Mouse (Mus musculus): ENCODE measurements around the gene Polr3b.
A peak's percentile ranks its signal among the peaks of the same experiment; 100 is the strongest.

The Polr3b gene

GRCm38 (mm10) chr10:84610783-84611182, 11.3 kb upstream of the Polr3b start:
- no peak for DNase-seq (ENCODE audit: low spot score)

GRCm38 (mm10) chr10:84611664-84612063, 10.4 kb upstream of the Polr3b start:
- no peak for DNase-seq (ENCODE audit: low spot score)

- DNase-seq (ENCODE audit: low spot score) = no peak
Observed at GRCm38 (mm10) chr10:84612281-84612680, 9.8 kb upstream of the Polr3b start.

GRCm38 (mm10) chr10:84613366-84613765, 8.7 kb upstream of the Polr3b start:
- no peak for DNase-seq (ENCODE audit: low spot score)

- no peak for DNase-seq (ENCODE audit: low spot score)
Observed at GRCm38 (mm10) chr10:84615076-84615475, 7.0 kb upstream of the Polr3b start.

GRCm38 (mm10) chr10:84631182-84631581, 9.1 kb downstream of the Polr3b start:
- DNase-seq (ENCODE audit: low spot score) = no peak

- DNase-seq (ENCODE audit: low spot score) = no peak
Observed at GRCm38 (mm10) chr10:84632005-84632404, 9.9 kb downstream of the Polr3b start.

- DNase-seq (ENCODE audit: low spot score) = no peak
Observed at GRCm38 (mm10) chr10:84636656-84637055, 14.6 kb downstream of the Polr3b start.

- DNase-seq (ENCODE audit: low spot score) = no peak
Observed at GRCm38 (mm10) chr10:84638382-84638781, 16.3 kb downstream of the Polr3b start.

- DNase-seq (ENCODE audit: low spot score) = no peak
Observed at GRCm38 (mm10) chr10:84639525-84640287, 17.6 kb downstream of the Polr3b start.

GRCm38 (mm10) chr10:84640861-84641260, 18.8 kb downstream of the Polr3b start:
- no peak for DNase-seq (ENCODE audit: low spot score)

- no peak for DNase-seq (ENCODE audit: low spot score)
Observed at GRCm38 (mm10) chr10:84641576-84641975, 19.5 kb downstream of the Polr3b start.

- no peak for DNase-seq (ENCODE audit: low spot score)
Observed at GRCm38 (mm10) chr10:84645940-84646339, 23.8 kb downstream of the Polr3b start.

GRCm38 (mm10) chr10:84646506-84647102, 24.5 kb downstream of the Polr3b start:
- peak; percentile 51 for DNase-seq (ENCODE audit: low spot score)

- no peak for DNase-seq (ENCODE audit: low spot score)
Observed at GRCm38 (mm10) chr10:84647264-84647663, 25.2 kb downstream of the Polr3b start.

- DNase-seq (ENCODE audit: low spot score) = no peak
Observed at GRCm38 (mm10) chr10:84648911-84649310, 26.8 kb downstream of the Polr3b start.

- no peak for DNase-seq (ENCODE audit: low spot score)
Observed at GRCm38 (mm10) chr10:84654029-84654428, 31.9 kb downstream of the Polr3b start.

- DNase-seq (ENCODE audit: low spot score) = no peak
Observed at GRCm38 (mm10) chr10:84654731-84655130, 32.6 kb downstream of the Polr3b start.

- DNase-seq (ENCODE audit: low spot score) = no peak
Observed at GRCm38 (mm10) chr10:84656618-84657017, 34.5 kb downstream of the Polr3b start.

GRCm38 (mm10) chr10:84657437-84658087, 35.5 kb downstream of the Polr3b start:
- no peak for DNase-seq (ENCODE audit: low spot score)

- DNase-seq (ENCODE audit: low spot score) = no peak
Observed at GRCm38 (mm10) chr10:84658088-84658848, 36.2 kb downstream of the Polr3b start.

- DNase-seq (ENCODE audit: low spot score) = no peak
Observed at GRCm38 (mm10) chr10:84659281-84659680, 37.2 kb downstream of the Polr3b start.

All from spleen, adult 12 weeks (tissue).